ENCODE assay signal across 9 mouse cellular contexts in the genomic region with DNA sequence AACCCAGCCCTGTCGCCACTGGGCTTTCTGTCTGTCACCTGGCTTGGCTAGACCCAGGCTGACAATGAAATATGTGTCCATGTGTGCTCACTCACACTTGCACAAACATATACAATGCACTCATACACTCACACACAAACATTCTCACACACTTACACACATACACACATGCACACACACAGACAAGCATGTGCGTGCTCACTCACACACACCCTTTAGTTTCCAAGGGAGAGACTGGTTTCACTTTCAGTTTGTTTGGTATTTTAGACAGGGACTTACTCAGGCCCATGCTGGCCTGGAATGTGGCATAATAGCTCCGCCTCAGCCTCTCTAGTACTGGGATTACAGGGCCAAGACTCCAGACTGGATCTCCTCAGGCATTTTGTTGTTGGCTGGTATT.
DNase-seq lines count a peak whose midpoint lies in the region; ATAC-seq and TF ChIP-seq lines count a peak whose summit lies in the region.
"Had no signal": no experiment of that assay in that cellular context is flagged by ENCODE, and none has a peak within 500 bp of the region (broad histone marks: within the 10 kb centered on the region; RNA-seq: fewer than 3 reads in every experiment).

No protein-coding gene starts in this region.

- H3K9ac ChIP-seq in liver, embryonic 14.5 days (replicated peaks), result no peak overlapping the region
- H3K9ac ChIP-seq: forebrain, embryonic 12.5 days had no signal

- H3K4me3 ChIP-seq in liver, embryonic 14.5 days (ENCODE audit: insufficient read depth in 1 of 2, low read depth in 2 of 2, low read length in 2 of 2), result peak overlapping the region in 1 of 2 experiments; percentile 24; a peak in 2 of 4 replicates
- no peak overlapping the region for H3K4me3 ChIP-seq in midbrain, embryonic 10.5 days
- H3K4me3 ChIP-seq: forebrain, embryonic 12.5 days had no signal

- no peak; the same call in 1 of the 2 replicates for ATAC-seq in liver, embryonic 14.5 days (ENCODE audit: insufficient read depth)

- H3K27ac ChIP-seq in liver, embryonic 14.5 days, result no peak overlapping the region
- no peak overlapping the region for H3K27ac ChIP-seq in midbrain, embryonic 10.5 days (replicated peaks)
- H3K27ac ChIP-seq: forebrain, embryonic 12.5 days had no signal

- 0 out of 4 replicates have a peak, but pooled peaks cover 0 to 2% of the 10 kb centered on the region in 2 experiments for H3K4me1 ChIP-seq in liver, embryonic 14.5 days (replicated peaks; ENCODE audit: control insufficient read depth in 2 of 2, insufficient read depth in 2 of 2, low read length in 1 of 2)
- H3K4me1 ChIP-seq in midbrain, embryonic 10.5 days, result no peaks in the 10 kb centered on the region
- H3K4me1 ChIP-seq: forebrain, embryonic 12.5 days had no signal

- H3K4me2 ChIP-seq in liver, embryonic 14.5 days (ENCODE audit: low read depth), result peak overlapping the region; percentile 17; the same call in 1 of the 2 replicates
- H3K4me2 ChIP-seq: forebrain, embryonic 12.5 days had no signal

- WGBS in liver, embryonic 14.5 days (ENCODE audit: insufficient replicate concordance), result 39% methylated on average over 3 of the region's 3 CpGs
- 76% methylated on average over 3 of the region's 3 CpGs for WGBS in midbrain, embryonic 10.5 days

- no peaks in the 10 kb centered on the region for H3K27me3 ChIP-seq in liver, embryonic 14.5 days (ENCODE audit: control insufficient read depth, insufficient read depth, low read length)
- no peaks in the 10 kb centered on the region for H3K27me3 ChIP-seq in midbrain, embryonic 10.5 days (ENCODE audit: low read depth, poor library complexity, severe bottlenecking)
- H3K27me3 ChIP-seq: forebrain, embryonic 12.5 days had no signal

- DNase-seq in 3134 (ENCODE audit: extremely low read depth, insufficient read length, low spot score), result peak; percentile 44
- DNase-seq in Muller cell, postnatal 12 days (ENCODE audit: inconsistent ontology term), result peak; percentile 44
- peak; percentile 10 to 21 for DNase-seq in heart, adult 9 months (ENCODE audit: low spot score in 2 of 2)
- no peak for DNase-seq in liver, embryonic 14.5 days (ENCODE audit: low read depth in 3 of 3, low spot score in 3 of 3)
- no peak for DNase-seq in midbrain, embryonic 10.5 days (ENCODE audit: low spot score)
- no peak for DNase-seq in urinary bladder, postnatal 4 days (ENCODE audit: low spot score in 2 of 2)
- DNase-seq in urinary bladder, adult 18-20 months (ENCODE audit: low spot score in 2 of 2), result no peak
- DNase-seq: retina, postnatal 1 day had no signal

- no peaks in the 10 kb centered on the region for H3K36me3 ChIP-seq in liver, embryonic 14.5 days (replicated peaks; ENCODE audit: control insufficient read depth, insufficient read depth, low read depth)
- H3K36me3 ChIP-seq in midbrain, embryonic 10.5 days, result no peaks in the 10 kb centered on the region
- H3K36me3 ChIP-seq: forebrain, embryonic 12.5 days had no signal

- H3K9me3 ChIP-seq in liver, embryonic 14.5 days (ENCODE audit: control insufficient read depth, low read length), result no peaks in the 10 kb centered on the region
- no peaks in the 10 kb centered on the region for H3K9me3 ChIP-seq in midbrain, embryonic 10.5 days (replicated peaks)
- H3K9me3 ChIP-seq: forebrain, embryonic 12.5 days had no signal

- no peak for TF ChIP-seq CTCF in liver, embryonic 14.5 days (IDR thresholded peaks at IDR 0.05; ENCODE audit: low read depth)

- no peak for TF ChIP-seq EP300 in liver, embryonic 14.5 days (IDR thresholded peaks at IDR 0.05; ENCODE audit: low read depth)

Comparison
In these comparisons a context has a peak if more than half of its experiments do, and no peak if none do; other contexts are left out.
1. DNase-seq: peak in 3134 (single experiment), Muller cell, postnatal 12 days (single experiment) and heart, adult 9 months (2 of 2); none in liver, embryonic 14.5 days (0 of 3), midbrain, embryonic 10.5 days (single experiment), urinary bladder, postnatal 4 days (0 of 2) and urinary bladder, adult 18-20 months (0 of 2).